Mouse (Mus musculus) megakaryocyte, embryonic 14.5 days (primary cell): Measurements from ENCODE around the gene Tagap1. TPM values are rescaled to one million over a fixed set of nuclear protein-coding genes. Genes with fewer than 3 reads are reported as not detected.
"Not testable (repeated sequence)": the region's sequence is repeated elsewhere in the genome, so short reads cannot be mapped to it uniquely, and the experiment has no call there.

ENCODE experiments used
- H3K27me3 ChIP-seq: replicated peaks from 2 replicates; pipeline ENCODE3; 2012; ENCODE audit warnings: inconsistent platforms
- H3K36me3 ChIP-seq: replicated peaks from 2 replicates; pipeline ENCODE3; 2012; ENCODE audit warnings: low read length, inconsistent platforms, mixed read lengths
- H3K4me1 ChIP-seq: 2 replicates; pipeline ENCODE4 v1.6.1; 2012; ENCODE audit warnings: inconsistent platforms
- H3K4me3 ChIP-seq: replicated peaks from 2 replicates; pipeline ENCODE3; 2012; ENCODE audit warnings: moderate library complexity, mild to moderate bottlenecking, inconsistent platforms
- H3K9me3 ChIP-seq: 2 replicates; pipeline ENCODE4 v1.6.1; 2012; ENCODE audit warnings: inconsistent platforms
- polyA plus RNA-seq: library from polyadenylated mRNA; stranded (reverse); fragments of >175 nt; gene quantifications from 2 replicates; pipeline ENCODE4 v1.2.3, GENCODE M21; 2012; ENCODE audit warnings: low replicate concordance; ENCODE audit not compliant: insufficient read depth

The Tagap1 gene
- 2.2 TPM in 1 of 2 replicates, not detected in the other for polyA plus RNA-seq

- H3K36me3 ChIP-seq, H3K4me1 ChIP-seq, H3K9me3 ChIP-seq, H3K27me3 ChIP-seq: not testable (repeated sequence)
- H3K4me3 ChIP-seq, result peak within 1 kb of the TSS; percentile 90
Measured at GRCm38 (mm10) chr17:6960776-6961175, at the start of gene Tagap1. Tagap1 (minus strand) TSS chr17:6961156.

GRCm38 (mm10) chr17:7009901-7010300, 48.9 kb upstream of the Tagap1 start:
- H3K4me1 ChIP-seq, H3K4me3 ChIP-seq, H3K27me3 ChIP-seq, H3K9me3 ChIP-seq, H3K36me3 ChIP-seq: not testable (repeated sequence)

DNA sequence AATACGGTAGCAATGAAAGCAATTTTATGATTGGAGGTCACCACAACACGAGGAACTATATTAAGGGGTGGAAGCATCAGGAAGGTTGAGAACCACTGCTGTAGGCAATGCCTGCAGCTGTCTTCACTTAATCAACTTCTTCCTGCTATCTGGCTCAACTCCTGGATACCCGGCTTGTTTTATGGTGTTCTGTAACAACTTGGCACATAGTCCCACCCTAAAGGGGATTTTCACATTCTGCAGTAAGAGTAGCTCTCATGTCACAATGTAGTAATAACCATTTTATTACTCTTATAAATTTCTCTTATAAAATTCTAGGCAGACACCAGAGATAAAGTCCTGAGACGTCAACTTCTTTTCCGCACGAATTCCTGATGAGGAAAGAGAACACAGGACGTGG, 48.5 kb upstream of the Tagap1 start:
- not testable (repeated sequence) for H3K27me3 ChIP-seq, H3K4me1 ChIP-seq, H3K9me3 ChIP-seq, H3K4me3 ChIP-seq, H3K36me3 ChIP-seq

DNA sequence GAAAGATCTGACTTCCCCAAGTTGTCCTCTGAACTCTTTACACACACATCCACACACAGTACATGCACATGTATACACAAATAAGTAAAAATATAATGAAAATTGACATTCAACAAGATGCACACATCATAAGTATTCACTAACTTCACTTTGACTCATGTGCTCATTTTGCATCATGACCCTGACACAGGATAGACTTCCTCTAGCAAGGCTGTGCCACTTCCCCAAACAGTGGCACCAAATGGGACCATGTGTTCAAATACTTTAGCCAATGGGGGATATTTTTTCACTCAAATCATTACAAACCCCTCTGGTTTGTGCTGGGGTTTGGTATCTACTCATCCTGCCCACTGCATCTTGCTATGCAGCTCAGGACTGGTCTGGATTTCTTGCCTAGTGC, 47.9 kb upstream of the Tagap1 start:
- H3K27me3 ChIP-seq, H3K36me3 ChIP-seq, H3K9me3 ChIP-seq, H3K4me3 ChIP-seq, H3K4me1 ChIP-seq: not testable (repeated sequence)

- H3K36me3 ChIP-seq, H3K9me3 ChIP-seq, H3K27me3 ChIP-seq, H3K4me1 ChIP-seq, H3K4me3 ChIP-seq: not testable (repeated sequence)
Measured at GRCm38 (mm10) chr17:7005646-7006045, 44.7 kb upstream of the Tagap1 start.

DNA sequence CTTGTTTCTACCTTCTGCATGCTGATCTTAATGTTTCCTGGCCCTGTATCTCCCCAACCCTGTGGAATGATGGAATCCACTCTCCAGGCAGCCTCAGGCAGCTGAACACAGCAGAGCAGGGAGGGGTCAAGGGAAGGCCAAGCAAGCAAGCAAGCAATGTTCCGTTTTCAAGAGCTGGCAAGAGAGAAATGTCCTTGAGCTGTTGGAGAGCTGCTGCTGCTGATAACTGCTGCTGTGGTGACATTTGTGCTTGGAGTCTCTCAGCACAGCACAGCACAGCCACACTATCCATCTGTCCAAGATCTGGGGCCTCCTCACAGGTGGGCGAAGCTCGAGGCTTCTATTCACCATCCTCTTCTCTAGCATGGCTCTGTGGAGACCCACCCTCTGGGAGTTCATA, 42.4 kb upstream of the Tagap1 start:
- H3K4me1 ChIP-seq, H3K27me3 ChIP-seq, H3K36me3 ChIP-seq, H3K9me3 ChIP-seq, H3K4me3 ChIP-seq: not testable (repeated sequence)

- H3K4me3 ChIP-seq, H3K36me3 ChIP-seq, H3K9me3 ChIP-seq, H3K27me3 ChIP-seq, H3K4me1 ChIP-seq: not testable (repeated sequence)
Measured at GRCm38 (mm10) chr17:7001790-7002585, 41.0 kb upstream of the Tagap1 start.

GRCm38 (mm10) chr17:6997778-6998490, 37.0 kb upstream of the Tagap1 start:
- not testable (repeated sequence) for H3K27me3 ChIP-seq, H3K36me3 ChIP-seq, H3K4me3 ChIP-seq, H3K4me1 ChIP-seq, H3K9me3 ChIP-seq

DNA sequence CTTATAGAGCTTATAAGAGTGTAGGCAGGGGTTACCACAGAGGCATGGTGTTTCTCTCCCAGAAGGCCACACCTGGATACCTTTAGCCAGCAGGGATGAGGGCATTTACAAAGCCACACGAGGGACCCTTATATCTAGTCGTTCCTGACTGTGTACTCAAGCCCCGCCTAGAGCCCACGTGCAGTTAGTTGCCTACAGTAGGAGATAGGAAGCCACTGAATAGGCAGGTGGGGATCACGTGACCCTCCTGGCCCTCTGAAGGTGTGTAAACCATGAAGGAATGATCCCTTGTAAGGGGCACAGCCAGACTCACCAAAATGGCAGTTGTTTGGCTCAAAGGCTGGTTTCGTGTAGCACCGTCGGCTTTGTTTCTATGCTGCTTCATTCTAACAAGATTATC, 35.9 kb upstream of the Tagap1 start:
- not testable (repeated sequence) for H3K4me3 ChIP-seq, H3K27me3 ChIP-seq, H3K4me1 ChIP-seq, H3K36me3 ChIP-seq, H3K9me3 ChIP-seq

GRCm38 (mm10) chr17:6995504-6995903, 34.5 kb upstream of the Tagap1 start:
- not testable (repeated sequence) for H3K4me1 ChIP-seq, H3K9me3 ChIP-seq, H3K36me3 ChIP-seq, H3K4me3 ChIP-seq, H3K27me3 ChIP-seq

- H3K36me3 ChIP-seq, H3K4me1 ChIP-seq, H3K4me3 ChIP-seq, H3K27me3 ChIP-seq, H3K9me3 ChIP-seq: not testable (repeated sequence)
Measured at GRCm38 (mm10) chr17:6986118-6986517, 25.2 kb upstream of the Tagap1 start.

GRCm38 (mm10) chr17:6980144-6980543, 19.2 kb upstream of the Tagap1 start:
- not testable (repeated sequence) for H3K36me3 ChIP-seq, H3K4me1 ChIP-seq, H3K4me3 ChIP-seq, H3K27me3 ChIP-seq, H3K9me3 ChIP-seq

GRCm38 (mm10) chr17:6979380-6979779, 18.4 kb upstream of the Tagap1 start:
- not testable (repeated sequence) for H3K27me3 ChIP-seq, H3K36me3 ChIP-seq, H3K9me3 ChIP-seq, H3K4me1 ChIP-seq
- peak overlapping the region; percentile 59 for H3K4me3 ChIP-seq

- H3K9me3 ChIP-seq, H3K4me1 ChIP-seq, H3K36me3 ChIP-seq, H3K27me3 ChIP-seq: not testable (repeated sequence)
- peak within 1 kb of the TSS; percentile 59 for H3K4me3 ChIP-seq
Measured at GRCm38 (mm10) chr17:6978287-6979248, 17.6 kb upstream of the Tagap1 start, which contains the start of gene Gm49721. Gm49721 (plus strand) TSS chr17:6978904.

GRCm38 (mm10) chr17:6974985-6975384, 14.0 kb upstream of the Tagap1 start:
- H3K36me3 ChIP-seq, H3K4me3 ChIP-seq, H3K4me1 ChIP-seq, H3K9me3 ChIP-seq, H3K27me3 ChIP-seq: not testable (repeated sequence)
